Mouse (Mus musculus): ENCODE measurements at regions not wholly inside any gene's neighbourhood (a gene's known extent, or its start where the extent isn't known, plus 50 kb on each side); places are given as distances from the start of the nearest gene placed in this dataset.

- DNase-seq (ENCODE audit: low read depth, low spot score) = no peak
Measured at GRCm38 (mm10) chr7:130036845-130037572, 445.3 kb downstream of the Wdr11 start.

DNA sequence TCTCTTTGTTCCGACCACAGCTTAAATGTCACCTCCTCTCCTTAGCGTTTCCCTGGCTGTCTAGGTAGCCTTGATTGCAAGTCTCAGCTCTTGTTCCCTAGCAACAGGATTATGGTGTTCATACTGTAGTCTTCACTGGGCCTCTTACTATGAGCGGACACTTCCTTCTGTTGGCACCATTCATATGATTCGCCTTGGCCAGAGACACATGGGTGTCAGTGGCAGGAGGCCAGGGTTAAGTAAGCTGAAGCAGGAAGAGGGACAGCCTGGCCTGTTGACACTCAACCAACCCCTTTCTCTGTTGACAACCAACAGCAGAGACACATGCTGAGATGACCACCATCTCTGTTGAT is 445.9 kb downstream of the Wdr11 start:
- DNase-seq (ENCODE audit: low read depth, low spot score) = no peak

DNA sequence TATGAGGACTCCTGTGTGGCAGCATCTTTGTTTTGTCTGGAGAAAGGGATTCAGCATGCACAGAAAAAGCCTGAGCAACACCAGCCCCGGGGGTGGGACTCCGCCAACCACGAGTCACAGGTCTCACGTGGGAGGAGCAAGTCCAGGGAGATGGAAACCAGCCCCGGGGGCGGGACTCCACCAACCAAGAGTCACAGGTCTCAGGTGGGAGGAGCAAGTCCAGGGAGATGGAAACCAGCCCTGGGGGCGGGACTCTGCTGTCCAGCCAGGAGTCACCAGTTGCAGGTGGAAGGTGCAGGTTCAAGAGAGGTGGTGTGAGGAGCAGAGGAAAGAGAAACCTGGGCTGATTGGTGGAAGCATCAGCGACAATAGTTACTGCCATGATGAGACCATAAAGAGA is 448.9 kb downstream of the Wdr11 start:
- no peak for DNase-seq (ENCODE audit: low read depth, low spot score)

DNA sequence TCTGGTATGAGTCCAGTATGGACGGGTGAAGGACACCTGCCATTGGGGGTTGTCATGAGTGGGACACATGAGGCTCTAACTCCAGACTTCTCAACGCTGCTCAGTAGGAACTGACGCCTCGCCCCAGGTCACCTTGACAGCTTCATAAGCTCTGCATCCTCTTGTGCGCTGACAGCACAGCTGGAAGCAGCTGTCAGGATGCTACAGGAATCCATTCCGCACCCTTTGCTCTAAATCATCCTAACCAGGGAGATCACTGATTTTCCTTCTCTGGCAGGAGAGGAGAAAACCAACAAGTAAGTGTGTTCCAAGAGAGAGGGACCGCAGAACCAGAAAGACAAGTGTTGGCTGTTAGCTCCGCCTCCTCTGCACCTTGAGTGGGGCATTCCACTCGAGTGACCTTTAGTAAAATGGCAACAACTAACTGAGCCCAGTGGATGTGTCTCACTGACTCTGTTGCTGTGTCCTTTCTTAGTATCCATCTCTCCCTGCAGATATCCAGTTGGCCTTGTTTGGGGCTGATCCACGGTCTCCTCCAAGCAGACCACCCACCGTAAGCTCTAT is 449.8 kb downstream of the Wdr11 start:
- no peak for DNase-seq (ENCODE audit: low read depth, low spot score)

GRCm38 (mm10) chr7:130042296-130042910 is 450.7 kb downstream of the Wdr11 start:
- no peak for DNase-seq (ENCODE audit: low read depth, low spot score)

GRCm38 (mm10) chr7:130043397-130044234 is 452.0 kb downstream of the Wdr11 start:
- no peak for DNase-seq (ENCODE audit: low read depth, low spot score)

DNA sequence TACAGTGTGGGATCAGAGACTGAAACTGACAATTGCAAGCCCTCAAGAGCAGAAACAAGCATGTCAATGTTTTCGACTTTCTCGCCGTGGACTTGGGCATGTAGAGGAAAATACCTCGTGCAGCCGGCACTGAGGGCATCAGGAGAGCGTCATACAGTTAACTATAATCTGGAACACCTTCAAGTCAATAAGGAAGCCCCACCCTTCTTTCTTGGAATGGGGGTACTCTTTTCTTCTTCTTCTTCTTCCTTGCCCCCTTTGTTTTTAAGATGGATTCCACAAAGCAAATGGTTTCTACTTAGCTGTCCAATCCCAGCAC is 452.5 kb downstream of the Wdr11 start:
- no peak for DNase-seq (ENCODE audit: low read depth, low spot score)

GRCm38 (mm10) chr7:130044581-130044980 is 452.9 kb downstream of the Wdr11 start:
- no peak for DNase-seq (ENCODE audit: low read depth, low spot score)

GRCm38 (mm10) chr7:130046086-130046485 is 454.4 kb downstream of the Wdr11 start:
- no peak for DNase-seq (ENCODE audit: low read depth, low spot score)

DNA sequence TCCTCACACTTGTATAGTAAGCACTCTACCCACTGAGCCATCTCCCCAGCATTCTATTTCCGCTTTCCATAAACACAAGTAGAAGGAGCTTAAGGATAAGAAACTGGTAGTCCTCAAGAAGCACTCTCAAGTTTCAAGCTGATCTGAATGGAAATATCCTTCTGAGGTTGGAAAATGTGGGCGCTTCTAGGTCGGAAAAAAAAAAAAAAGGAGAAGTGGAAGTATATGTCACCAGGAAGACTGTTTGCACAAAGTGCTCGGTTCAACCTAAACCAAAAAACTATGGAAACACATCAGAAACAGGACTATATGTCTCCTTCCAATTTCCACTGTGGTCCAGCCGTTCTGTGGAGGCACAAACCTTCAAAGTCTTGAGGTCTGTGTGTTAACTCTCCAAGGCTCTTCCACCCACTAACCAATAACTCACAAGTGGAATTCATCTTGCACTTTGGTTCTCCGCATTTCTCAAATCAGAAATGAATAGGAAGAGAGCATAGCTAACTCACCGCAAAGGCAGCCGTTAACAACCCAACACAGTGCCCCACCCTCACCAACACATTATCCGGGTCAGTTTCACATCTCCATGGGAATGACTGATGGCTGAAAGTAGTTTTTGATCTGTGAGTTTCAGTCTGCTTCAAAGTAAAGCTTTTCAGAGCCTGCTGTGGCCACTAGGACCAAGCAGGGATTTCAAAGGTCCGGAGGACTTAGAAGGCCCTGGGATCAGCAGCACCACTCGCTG is 455.8 kb downstream of the Wdr11 start:
- no peak for DNase-seq (ENCODE audit: low read depth, low spot score)

- no peak for DNase-seq (ENCODE audit: low read depth, low spot score)
Measured at GRCm38 (mm10) chr7:130048106-130048772, 456.6 kb downstream of the Wdr11 start.

DNA sequence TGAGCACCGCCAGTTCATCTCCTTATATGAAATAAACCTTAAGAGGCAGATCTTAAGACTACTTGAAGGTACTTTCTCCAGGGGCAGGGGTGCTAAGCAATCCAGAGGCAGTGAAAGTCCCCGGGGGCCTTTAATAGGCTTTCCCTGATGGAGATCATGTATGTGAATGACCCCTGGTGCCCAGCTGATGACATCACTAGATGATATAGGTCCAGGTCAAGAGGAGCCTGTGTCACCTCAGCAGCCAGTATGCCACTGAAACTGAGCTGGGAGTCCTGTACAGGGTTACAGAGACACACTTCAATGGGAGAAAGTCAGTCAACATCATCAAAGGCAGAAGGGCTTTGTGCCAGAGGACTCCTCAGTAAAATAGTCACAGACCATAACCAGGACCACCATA is 457.8 kb downstream of the Wdr11 start:
- no peak for DNase-seq (ENCODE audit: low read depth, low spot score)

DNA sequence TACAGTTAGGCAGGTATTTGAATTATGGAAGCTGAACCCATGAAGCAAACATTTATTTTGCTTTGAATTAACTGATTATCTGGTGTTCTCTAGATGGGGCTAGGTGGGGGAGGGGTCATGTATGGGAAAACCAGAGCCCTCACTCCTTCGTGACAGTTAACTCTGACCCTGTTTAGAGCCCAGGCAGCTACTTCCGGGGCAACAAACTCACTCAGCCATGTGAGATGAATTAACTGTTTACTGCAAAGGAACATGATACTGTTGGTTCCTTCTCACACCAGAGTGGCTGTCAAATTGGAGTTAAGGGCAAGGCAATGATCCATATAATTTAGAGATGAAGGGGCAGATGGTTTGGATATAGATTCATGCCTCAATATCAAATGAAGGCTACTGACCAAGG is 458.5 kb downstream of the Wdr11 start:
- DNase-seq (ENCODE audit: low read depth, low spot score) = no peak

DNA sequence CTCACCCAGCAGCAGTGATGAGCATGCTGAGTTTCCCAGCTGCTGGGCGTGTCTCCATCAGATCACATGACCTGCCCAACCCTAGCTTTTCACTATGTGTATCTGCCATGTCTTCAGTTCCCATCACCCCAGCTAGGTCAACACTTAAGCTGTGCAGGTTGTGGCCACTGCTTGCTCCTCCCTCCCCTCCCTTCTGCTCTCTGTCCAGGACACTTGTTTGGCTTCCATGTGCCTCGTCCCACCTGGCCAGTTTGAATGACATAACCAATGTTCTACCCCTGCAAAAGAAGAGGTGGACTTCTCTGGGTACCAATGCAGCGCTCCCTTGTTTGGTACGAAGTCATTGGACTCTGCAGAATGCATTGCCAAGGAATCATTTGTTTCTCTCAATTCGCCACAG is 460.7 kb downstream of the Wdr11 start:
- DNase-seq (ENCODE audit: low read depth, low spot score) = no peak

DNA sequence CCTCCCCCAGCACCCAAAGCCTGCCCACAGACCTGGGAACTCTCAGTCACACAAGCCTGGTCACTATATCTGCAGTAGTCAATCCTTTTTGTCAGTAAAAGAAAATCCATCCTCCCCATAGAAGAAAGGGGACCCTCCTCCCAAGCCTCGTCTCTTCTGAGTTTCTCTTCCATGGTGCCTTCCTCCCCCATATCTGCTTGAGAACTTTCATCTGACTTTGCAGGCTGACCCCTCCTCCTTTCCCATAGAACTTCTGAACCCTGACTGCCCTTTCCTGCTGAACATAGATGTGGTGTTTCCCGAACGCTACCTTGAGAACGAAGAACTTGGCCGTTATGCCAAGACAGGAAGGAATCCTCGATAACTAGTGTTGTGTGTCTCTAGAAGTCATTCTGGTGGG is 462.5 kb downstream of the Ate1 start:
- DNase-seq (ENCODE audit: low read depth, low spot score) = no peak

GRCm38 (mm10) chr7:130058267-130058666 is 461.9 kb downstream of the Ate1 start:
- no peak for DNase-seq (ENCODE audit: low read depth, low spot score)

DNA sequence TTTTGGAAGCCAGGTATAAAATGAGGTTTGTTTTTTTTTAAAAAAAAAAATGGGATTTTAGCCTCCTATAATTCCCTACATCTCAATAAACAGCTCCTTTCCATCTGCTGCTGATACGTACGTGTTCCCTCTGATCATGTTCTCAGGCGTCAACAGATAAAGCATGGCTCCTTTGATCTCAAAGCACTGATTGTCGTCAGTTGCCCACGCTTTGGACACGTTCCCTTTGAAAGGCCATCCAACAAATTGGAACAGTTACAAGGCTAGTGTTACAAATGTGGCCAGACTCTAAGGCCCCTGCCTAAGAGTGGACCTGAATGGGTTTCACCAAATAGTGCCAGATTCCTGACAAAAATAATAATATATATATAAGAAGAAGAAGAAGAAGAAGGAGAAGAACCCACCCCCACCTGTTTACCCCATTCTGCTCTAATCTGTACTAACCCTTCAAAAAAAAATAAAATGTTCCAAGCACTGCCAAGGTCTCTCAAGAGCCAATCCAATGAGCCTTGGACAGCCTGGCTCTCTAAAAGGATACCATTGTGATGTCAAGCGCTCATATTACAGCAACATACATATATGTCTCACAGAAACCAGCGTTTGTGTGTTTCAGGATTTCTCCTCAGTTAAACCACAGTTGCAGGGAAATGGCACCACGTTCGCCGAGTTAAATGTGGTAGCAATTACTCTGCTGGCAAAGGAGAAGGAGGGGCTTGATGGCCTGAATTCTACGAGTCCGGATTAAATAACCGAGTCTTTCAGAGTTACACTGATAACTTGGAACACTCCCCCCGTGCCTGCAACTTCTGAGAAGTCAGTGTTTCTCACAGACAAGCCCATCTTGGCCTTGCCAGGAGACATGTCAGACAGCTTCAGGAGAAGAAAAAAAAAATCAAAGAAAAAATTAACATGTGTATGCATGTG is 460.2 kb downstream of the Ate1 start:
- no peak for DNase-seq (ENCODE audit: low read depth, low spot score)

DNA sequence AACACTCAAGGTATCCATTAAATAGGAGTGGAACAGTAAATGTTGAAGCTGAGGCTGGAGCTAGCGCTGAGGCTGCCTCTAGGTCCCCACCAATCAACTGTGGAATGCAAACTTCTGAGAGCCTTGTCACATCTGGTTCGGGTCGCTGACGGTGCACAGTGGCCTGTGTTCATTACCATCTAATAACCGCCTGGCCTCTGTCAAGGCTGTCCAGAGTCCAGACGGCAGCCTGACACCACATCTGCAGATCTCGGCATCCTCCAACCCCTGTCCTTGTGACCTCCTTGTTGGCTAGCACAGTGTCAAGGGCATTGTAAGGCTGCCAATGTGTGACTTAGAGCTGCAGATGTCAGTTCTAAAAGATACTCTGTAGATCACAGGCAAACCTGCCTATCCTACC is 455.7 kb downstream of the Ate1 start:
- DNase-seq (ENCODE audit: low read depth, low spot score) = no peak

GRCm38 (mm10) chr7:130068316-130068715 is 451.9 kb downstream of the Ate1 start:
- DNase-seq (ENCODE audit: low read depth, low spot score) = no peak

DNA sequence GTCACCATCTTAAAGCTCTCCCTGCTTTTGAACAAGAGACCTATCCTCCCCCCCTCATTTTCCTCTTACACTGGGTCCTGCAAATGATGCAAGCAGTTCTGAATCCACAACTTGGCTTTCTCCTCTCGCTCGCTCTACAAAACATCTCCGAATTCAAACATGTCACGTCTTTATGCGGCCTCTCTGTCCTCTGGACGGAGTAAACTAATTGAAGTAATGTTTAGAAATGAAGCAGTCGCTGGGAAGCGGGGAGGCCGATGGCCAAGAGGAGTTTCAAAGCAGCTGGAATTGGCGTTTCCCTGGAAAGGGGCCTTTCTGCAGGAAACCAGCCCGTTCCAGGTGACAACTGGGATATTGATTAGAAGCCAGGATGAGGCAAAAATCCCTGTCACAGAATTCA is 446.8 kb downstream of the Ate1 start:
- DNase-seq (ENCODE audit: low read depth, low spot score) = no peak

All from telencephalon, adult 2 months (tissue).